Mouse (Mus musculus): Measurements from ENCODE around the gene Pgap2. TPM values are rescaled to one million over a fixed set of nuclear protein-coding genes. Genes with fewer than 3 reads are reported as not detected.

Pgap2 gene
- polyA plus RNA-seq, 1 experiment from 2014 or later: 57.8 TPM

GRCm38 (mm10) chr7:102246265-102246664, 36.3 kb downstream of the Pgap2 start:
- H3K27me3 ChIP-seq (ENCODE audit: control insufficient read depth, insufficient read depth, low read depth, low read length): no peaks in the 10 kb centered on the region
- no peak overlapping the region for H3K4me2 ChIP-seq (ENCODE audit: low read length)
- 59% methylated on average over 6 of the region's 6 CpGs for WGBS
- no peak for ATAC-seq
- no peaks in the 10 kb centered on the region for H3K9me3 ChIP-seq (replicated peaks; ENCODE audit: control insufficient read depth, low read length, poor library complexity, severe bottlenecking)
- H3K4me1 ChIP-seq (ENCODE audit: control insufficient read depth, insufficient read depth, low read length): peaks cover 7% of the 10 kb centered on the region
- no peaks in the 10 kb centered on the region for H3K36me3 ChIP-seq (ENCODE audit: control insufficient read depth, insufficient read depth, low read length)
- no peak overlapping the region for H3K4me3 ChIP-seq (ENCODE audit: low read depth, low read length)
- H3K27ac ChIP-seq (ENCODE audit: low read length): no peak overlapping the region
- H3K9ac ChIP-seq (ENCODE audit: low read depth, low read length): no peak overlapping the region

- H3K4me1 ChIP-seq (ENCODE audit: control insufficient read depth, insufficient read depth, low read length): peaks cover 8% of the 10 kb centered on the region
- no peak overlapping the region; the same call in 1 of the 2 replicates for H3K9ac ChIP-seq (ENCODE audit: low read depth, low read length)
- no peaks in the 10 kb centered on the region for H3K27me3 ChIP-seq (ENCODE audit: control insufficient read depth, insufficient read depth, low read depth, low read length)
- no peaks in the 10 kb centered on the region for H3K9me3 ChIP-seq (replicated peaks; ENCODE audit: control insufficient read depth, low read length, poor library complexity, severe bottlenecking)
- WGBS: 51% methylated on average over 12 of the region's 12 CpGs
- no peak overlapping the region for H3K4me2 ChIP-seq (ENCODE audit: low read length)
- H3K4me3 ChIP-seq (ENCODE audit: low read depth, low read length): no peak overlapping the region
- no peak overlapping the region for H3K27ac ChIP-seq (ENCODE audit: low read length)
- ATAC-seq: no peak
- no peaks in the 10 kb centered on the region for H3K36me3 ChIP-seq (ENCODE audit: control insufficient read depth, insufficient read depth, low read length)
These were observed 37.2 kb downstream of the Pgap2 start for GRCm38 (mm10) chr7:102246956-102247797.

GRCm38 (mm10) chr7:102248691-102249404, 38.8 kb downstream of the Pgap2 start:
- Histone ChIP-seq H3K36me3 (ENCODE audit: control insufficient read depth, insufficient read depth, low read length) (no peaks in the 10 kb centered on the region), H3K27me3 (ENCODE audit: control insufficient read depth, insufficient read depth, low read depth, low read length) (no peaks in the 10 kb centered on the region), H3K9me3 (replicated peaks; ENCODE audit: control insufficient read depth, low read length, poor library complexity, severe bottlenecking) (no peaks in the 10 kb centered on the region), H3K9ac (ENCODE audit: low read depth, low read length) (peak overlapping the region; percentile 82; the same call in 1 of the 2 replicates), H3K4me3 (ENCODE audit: low read depth, low read length) (peak overlapping the region; percentile 71), H3K27ac (ENCODE audit: low read length) (no peak overlapping the region), H3K4me1 (ENCODE audit: control insufficient read depth, insufficient read depth, low read length) (peaks cover 8% of the 10 kb centered on the region), H3K4me2 (ENCODE audit: low read length) (peak overlapping the region; percentile 88)
- WGBS: 25% methylated on average over 16 of the region's 16 CpGs
- no peak for ATAC-seq

DNA sequence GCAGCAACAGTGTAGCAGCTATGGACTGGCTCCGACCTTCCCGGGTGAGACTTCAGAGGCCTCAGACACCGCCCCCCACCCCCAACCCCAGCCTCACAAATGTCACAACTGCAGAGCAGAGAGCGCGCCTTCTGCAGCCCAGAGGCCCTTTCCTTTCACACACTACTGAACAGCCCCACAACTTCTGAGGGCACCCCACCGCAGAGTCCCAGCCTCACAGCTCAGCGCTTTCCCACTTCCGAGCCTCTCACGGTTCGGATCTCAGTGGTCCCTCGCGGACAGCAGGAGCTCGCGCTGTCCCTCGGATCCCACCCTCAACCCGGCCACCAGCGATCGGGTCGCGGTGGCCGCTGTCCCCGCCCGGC, 39.5 kb downstream of the Pgap2 start:
- Histone ChIP-seq H3K36me3 (ENCODE audit: control insufficient read depth, insufficient read depth, low read length) (no peaks in the 10 kb centered on the region), H3K27me3 (ENCODE audit: control insufficient read depth, insufficient read depth, low read depth, low read length) (no peaks in the 10 kb centered on the region), H3K4me3 (ENCODE audit: low read depth, low read length) (peak overlapping the region; percentile 71), H3K9ac (ENCODE audit: low read depth, low read length) (peak overlapping the region; percentile 82), H3K9me3 (replicated peaks; ENCODE audit: control insufficient read depth, low read length, poor library complexity, severe bottlenecking) (no peaks in the 10 kb centered on the region), H3K27ac (ENCODE audit: low read length) (peak overlapping the region; percentile 47), H3K4me2 (ENCODE audit: low read length) (peak overlapping the region; percentile 88), H3K4me1 (ENCODE audit: control insufficient read depth, insufficient read depth, low read length) (peaks cover 8% of the 10 kb centered on the region)
- under 1% methylated on average over 23 of the region's 23 CpGs for WGBS
- peak; percentile 41 for ATAC-seq

DNA sequence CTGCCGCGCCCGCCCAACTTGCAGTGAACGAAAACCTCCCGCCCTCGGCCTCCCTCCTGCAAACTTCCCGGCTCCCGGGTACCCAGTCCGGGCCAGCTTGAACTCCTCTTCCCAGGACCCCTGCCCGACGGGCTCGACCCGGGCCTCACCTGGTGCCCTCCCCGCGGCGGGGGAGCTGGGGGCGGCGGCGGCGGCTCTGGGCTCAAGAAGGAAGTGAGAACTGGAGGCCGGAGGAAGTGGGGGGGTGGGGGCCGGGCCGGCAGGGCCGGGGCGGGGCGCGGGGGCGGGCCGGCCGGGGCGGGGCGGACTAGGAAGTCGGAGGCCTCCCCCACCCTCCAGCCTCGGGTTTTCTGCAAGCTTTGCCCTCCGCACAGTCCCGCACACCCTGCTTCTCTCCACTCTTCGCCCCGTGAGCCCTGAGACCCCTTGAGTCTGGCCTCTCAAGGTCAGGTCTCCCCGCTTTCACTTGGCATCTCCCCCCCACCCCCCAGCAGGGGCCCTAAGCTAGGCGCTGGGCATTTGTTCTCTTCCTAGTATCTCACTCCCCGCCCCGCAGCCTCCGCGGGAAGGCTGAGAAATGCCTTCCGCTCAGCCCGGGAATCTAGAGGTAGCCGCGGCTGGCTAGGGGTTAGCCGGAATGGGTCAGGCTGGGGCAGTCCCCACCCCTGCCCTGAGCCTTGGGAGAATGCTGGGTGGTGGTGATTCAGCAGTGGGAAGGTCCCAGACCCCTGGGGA, 40.1 kb downstream of the Pgap2 start:
- H3K27me3 ChIP-seq (ENCODE audit: control insufficient read depth, insufficient read depth, low read depth, low read length): no peaks in the 10 kb centered on the region
- peak overlapping the region; percentile 71 for H3K4me3 ChIP-seq (ENCODE audit: low read depth, low read length)
- peak overlapping the region; percentile 88 for H3K4me2 ChIP-seq (ENCODE audit: low read length)
- no peaks in the 10 kb centered on the region for H3K36me3 ChIP-seq (ENCODE audit: control insufficient read depth, insufficient read depth, low read length)
- peaks cover 8% of the 10 kb centered on the region for H3K4me1 ChIP-seq (ENCODE audit: control insufficient read depth, insufficient read depth, low read length)
- WGBS: under 1% methylated on average over 36 of the region's 49 CpGs
- peak; percentile 79 for ATAC-seq
- peak overlapping the region; percentile 82 for H3K9ac ChIP-seq (ENCODE audit: low read depth, low read length)
- H3K9me3 ChIP-seq (replicated peaks; ENCODE audit: control insufficient read depth, low read length, poor library complexity, severe bottlenecking): no peaks in the 10 kb centered on the region
- peak overlapping the region; percentile 77 for H3K27ac ChIP-seq (ENCODE audit: low read length)

GRCm38 (mm10) chr7:102250631-102251214, 40.7 kb downstream of the Pgap2 start:
- ATAC-seq: peak; percentile 75
- Histone ChIP-seq H3K4me3 (ENCODE audit: low read depth, low read length) (peak overlapping the region; percentile 71), H3K27me3 (ENCODE audit: control insufficient read depth, insufficient read depth, low read depth, low read length) (no peaks in the 10 kb centered on the region), H3K9me3 (replicated peaks; ENCODE audit: control insufficient read depth, low read length, poor library complexity, severe bottlenecking) (no peaks in the 10 kb centered on the region), H3K9ac (ENCODE audit: low read depth, low read length) (peak overlapping the region; percentile 82), H3K27ac (ENCODE audit: low read length) (peak overlapping the region; percentile 77), H3K4me2 (ENCODE audit: low read length) (peak overlapping the region; percentile 88), H3K4me1 (ENCODE audit: control insufficient read depth, insufficient read depth, low read length) (peaks cover 8% of the 10 kb centered on the region), H3K36me3 (ENCODE audit: control insufficient read depth, insufficient read depth, low read length) (no peaks in the 10 kb centered on the region)
- 1% methylated on average over 29 of the region's 33 CpGs for WGBS

- H3K36me3 ChIP-seq (ENCODE audit: control insufficient read depth, insufficient read depth, low read length): no peaks in the 10 kb centered on the region
- H3K4me3 ChIP-seq (ENCODE audit: low read depth, low read length): no peak overlapping the region
- H3K9ac ChIP-seq (ENCODE audit: low read depth, low read length): no peak overlapping the region
- peaks cover 5% of the 10 kb centered on the region; the same call in 1 of the 2 replicates for H3K4me1 ChIP-seq (ENCODE audit: control insufficient read depth, insufficient read depth, low read length)
- 83% methylated on average over 1 of the region's 1 CpGs for whole genome bisulfite sequencing
- H3K27ac ChIP-seq (ENCODE audit: low read length): no peak overlapping the region
- no peak overlapping the region for H3K4me2 ChIP-seq (ENCODE audit: low read length)
- H3K9me3 ChIP-seq (replicated peaks; ENCODE audit: control insufficient read depth, low read length, poor library complexity, severe bottlenecking): no peaks in the 10 kb centered on the region
- no peaks in the 10 kb centered on the region for H3K27me3 ChIP-seq (ENCODE audit: control insufficient read depth, insufficient read depth, low read depth, low read length)
- no peak for ATAC-seq
These were observed 43.6 kb downstream of the Pgap2 start for GRCm38 (mm10) chr7:102253631-102254030.

- Histone ChIP-seq H3K9ac (ENCODE audit: low read depth, low read length) (no peak within 1 kb of the TSS), H3K4me1 (ENCODE audit: control insufficient read depth, insufficient read depth, low read length) (peaks cover 3% of the 10 kb centered on the region; the same call in 1 of the 2 replicates), H3K9me3 (replicated peaks; ENCODE audit: control insufficient read depth, low read length, poor library complexity, severe bottlenecking) (no peaks in the 10 kb centered on the region), H3K4me3 (ENCODE audit: low read depth, low read length) (no peak within 1 kb of the TSS), H3K27ac (ENCODE audit: low read length) (no peak within 1 kb of the TSS), H3K4me2 (ENCODE audit: low read length) (no peak within 1 kb of the TSS), H3K36me3 (ENCODE audit: control insufficient read depth, insufficient read depth, low read length) (no peaks in the 10 kb centered on the region), H3K27me3 (ENCODE audit: control insufficient read depth, insufficient read depth, low read depth, low read length) (no peaks in the 10 kb centered on the region)
- no peak for ATAC-seq
- 88% methylated on average over 3 of the region's 3 CpGs for WGBS
These were observed 45.9 kb downstream of the Pgap2 start, which contains the start of gene Rhog for GRCm38 (mm10) chr7:102255954-102256353. Gene Rhog (minus strand): TSS chr7:102256054.

All from midbrain, embryonic 16.5 days (tissue).